Mouse (Mus musculus) monocyte, adult 5-6 weeks (primary cell): ENCODE data around the gene Zfp385b. TPM values are rescaled to one million over a fixed set of nuclear protein-coding genes. Genes with fewer than 3 reads are reported as not detected.

Source experiments
- ATAC-seq: fragments of 153-309, 156-312 bp; replicated peaks from 2 replicates; pipeline ENCODE4 v1.8.0; 2017; ENCODE audit warnings: mild to moderate bottlenecking; ENCODE audit not compliant: low TSS enrichment, insufficient number of reproducible peaks, severe bottlenecking, poor library complexity, low FRiP score
- total RNA-seq: library from RNA; stranded (forward); fragments of 200-1000, 200-491, 200-594 nt; gene quantifications from 3 replicates; pipeline ENCODE4 v1.2.3, GENCODE M21; 2017

Gene Zfp385b
- total RNA-seq, 1 experiment from 2014 or later: not detected

DNA sequence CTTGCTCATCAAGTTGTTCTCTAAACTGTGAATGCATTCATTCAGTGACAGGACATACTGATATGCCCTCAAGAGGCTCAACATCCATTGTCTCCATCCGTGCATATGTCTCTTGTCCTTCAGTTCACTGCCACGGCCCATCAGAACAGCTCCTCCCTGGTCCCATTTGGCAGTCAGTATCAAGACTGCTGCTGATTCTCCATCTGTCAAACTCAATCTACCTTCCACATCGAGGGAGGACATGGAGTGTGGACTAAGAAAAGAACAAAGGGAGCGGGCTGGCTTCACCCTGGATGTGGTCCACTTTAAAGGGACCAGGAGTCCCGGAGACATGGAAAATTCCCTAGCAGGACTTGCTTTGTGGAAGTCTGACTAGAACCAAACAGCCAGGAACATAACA, 22.2 kb downstream of the Zfp385b start:
- no peak for ATAC-seq

DNA sequence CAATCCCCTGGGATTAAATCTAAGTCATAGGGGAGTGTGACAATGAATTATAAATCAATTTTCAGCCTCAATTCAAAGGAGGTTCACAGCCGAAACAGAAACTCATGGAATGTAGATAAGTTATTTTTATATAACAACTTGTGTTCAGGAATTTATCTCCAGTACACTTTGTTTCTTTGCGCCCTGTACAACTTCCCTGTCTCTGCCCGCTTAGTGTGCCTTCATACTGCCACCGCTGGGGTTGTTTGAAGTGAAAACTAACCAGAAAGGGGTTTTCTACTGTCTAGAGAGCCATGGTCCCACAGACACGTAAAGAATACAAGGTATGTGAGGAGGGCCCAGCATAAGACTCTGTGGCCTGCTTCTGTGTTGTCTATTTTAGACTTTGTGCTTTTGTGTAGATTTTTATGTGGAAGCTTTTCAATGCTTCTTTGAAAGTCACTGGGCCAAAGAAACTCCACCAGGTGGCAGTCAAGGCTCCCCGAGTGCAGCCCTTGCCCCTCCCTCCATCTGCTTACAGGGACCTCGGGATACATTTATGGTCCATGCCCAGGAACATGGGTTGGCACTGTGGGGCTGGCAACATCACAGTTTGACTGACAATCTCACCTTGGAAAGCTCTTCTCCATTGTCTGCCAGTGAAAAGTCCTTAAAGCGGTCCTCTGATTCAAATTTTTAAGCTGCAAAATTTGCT, 23.4 kb downstream of the Zfp385b start:
- ATAC-seq: no peak

DNA sequence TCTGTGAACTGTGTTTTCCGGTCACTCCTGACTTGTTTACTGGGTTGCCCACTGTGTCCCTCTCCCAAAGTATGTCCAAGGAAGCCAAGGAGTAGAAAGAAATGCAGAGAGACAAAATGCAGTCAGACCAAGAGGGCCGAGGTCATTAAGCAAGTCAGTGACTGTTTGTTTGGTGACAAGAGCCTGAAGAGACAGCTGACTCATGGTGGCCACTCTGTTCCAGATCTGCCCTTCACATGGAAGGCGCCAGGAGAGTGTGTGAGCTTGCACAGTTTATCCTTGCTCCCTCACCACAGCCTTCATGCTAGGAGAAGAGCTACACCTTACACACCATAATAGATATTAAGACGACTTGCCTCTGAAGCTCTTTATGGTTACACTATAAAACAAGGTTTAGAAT, 28.6 kb downstream of the Zfp385b start:
- ATAC-seq: no peak

DNA sequence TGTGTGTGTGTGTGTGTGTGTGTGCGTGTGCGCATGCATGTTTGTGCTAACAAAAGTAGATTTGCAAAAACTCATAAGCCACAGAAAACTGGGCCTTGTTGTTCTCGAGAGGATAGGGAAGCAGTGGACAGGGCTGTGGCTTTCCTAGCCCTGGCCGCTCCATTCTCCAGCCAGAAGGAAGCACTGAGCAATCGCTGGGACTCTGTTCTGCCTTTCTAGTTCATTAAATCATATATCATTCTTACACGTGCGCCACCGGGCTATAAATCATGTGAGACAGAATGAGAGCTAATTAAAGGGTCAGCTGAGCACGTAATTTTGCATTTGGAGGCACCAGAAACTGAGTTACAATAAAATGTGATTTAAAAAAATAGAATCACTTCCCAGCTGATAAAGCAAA, 29.1 kb downstream of the Zfp385b start:
- no peak for ATAC-seq

DNA sequence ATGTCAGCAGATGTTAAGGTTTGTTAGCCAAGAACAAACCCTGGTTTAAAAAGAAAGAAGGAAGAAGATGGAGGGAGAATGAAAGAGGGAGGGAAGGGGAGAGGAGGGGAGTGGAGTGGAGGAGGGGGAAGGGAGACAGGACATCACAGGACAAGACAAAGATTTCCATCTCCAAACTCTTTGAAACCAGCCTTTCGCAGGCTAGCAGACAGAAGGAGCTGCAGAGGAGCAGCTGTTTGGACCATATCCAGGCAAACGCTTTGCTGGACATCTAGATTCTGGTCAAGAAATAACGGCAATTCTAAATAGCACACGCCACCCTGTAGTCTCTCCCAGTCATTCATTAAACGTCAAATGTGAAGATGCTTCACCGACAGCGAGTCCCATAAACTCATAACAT, 38.0 kb downstream of the Zfp385b start:
- no peak for ATAC-seq

DNA sequence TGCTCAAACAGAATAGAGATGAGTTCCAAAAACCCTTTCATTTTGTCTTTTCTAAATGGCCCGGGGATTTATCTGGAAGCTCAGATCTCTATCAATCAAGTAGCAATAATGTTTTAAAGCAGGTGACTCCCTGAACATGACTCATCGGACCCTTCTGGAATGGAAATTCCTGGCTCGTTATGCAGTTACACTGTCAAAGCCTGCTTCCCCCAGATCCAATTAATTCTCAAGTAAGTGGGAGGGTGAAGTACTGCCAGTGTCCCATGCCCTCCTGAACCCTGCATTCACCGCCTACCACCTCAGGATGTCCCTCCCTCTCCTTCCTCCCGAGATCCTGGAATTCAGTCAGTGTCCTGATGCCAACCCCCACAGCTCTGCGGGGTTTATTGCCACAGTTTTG, 41.7 kb downstream of the Zfp385b start:
- ATAC-seq: no peak

DNA sequence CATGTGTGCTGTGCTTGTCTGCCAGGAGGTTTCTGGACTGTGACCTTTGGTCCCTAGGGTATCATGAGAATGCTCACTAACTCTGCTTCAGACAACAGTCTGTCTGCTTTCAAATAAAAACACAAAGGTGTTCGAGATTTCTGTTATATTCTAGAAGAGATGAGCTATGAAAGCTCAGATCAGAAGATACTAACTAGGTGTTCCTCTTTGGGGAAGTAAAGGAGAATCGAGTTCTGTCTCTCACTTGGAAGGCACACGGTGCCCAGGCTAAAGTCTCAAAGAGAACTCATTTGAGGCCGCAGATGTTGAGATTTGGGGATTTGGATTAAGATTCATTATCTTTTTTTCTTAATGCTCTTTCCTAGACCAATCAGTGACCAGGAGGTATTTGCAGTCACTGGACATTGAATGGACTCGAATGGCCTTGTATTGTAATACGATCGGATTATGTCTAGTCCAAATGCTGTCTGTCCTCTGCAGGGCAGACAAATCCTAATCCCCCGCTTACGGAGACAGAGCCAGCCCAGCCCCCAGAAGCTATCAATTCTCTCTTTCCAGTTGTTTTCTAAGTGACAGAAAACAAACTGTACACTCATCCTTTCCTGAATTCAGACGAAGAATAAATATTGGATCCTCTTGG, 42.3 kb downstream of the Zfp385b start:
- ATAC-seq: no peak

DNA sequence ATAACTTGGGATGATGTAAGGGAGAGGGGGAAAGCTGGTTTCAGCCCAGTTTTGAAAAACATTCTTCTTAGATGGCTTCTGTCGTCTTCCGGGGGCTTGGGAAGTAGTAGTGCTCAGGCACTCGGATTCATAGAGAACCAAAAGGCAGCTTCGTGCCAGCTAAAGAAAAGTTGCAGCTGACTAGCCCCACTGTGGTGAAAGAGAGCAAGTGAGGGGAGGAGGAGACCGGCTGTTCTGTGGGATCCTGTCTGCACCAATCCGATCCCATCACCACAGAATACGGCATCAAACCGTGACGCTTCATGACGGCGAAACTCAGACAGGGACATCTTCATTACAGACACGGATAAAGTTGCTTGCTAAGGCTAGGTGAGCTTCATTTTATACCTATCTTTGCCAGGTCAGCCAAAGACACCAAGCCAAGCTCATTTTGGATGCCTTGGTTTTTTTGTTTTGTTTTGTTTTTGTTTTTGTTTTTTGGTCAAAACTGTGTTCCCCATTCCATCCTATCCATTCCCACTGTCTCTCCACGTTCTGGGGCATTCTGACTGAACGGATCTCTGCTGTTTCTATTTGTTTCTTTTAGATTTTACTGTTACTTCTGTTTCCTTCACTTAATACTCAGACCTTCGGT, 44.1 kb downstream of the Zfp385b start:
- ATAC-seq: no peak

DNA sequence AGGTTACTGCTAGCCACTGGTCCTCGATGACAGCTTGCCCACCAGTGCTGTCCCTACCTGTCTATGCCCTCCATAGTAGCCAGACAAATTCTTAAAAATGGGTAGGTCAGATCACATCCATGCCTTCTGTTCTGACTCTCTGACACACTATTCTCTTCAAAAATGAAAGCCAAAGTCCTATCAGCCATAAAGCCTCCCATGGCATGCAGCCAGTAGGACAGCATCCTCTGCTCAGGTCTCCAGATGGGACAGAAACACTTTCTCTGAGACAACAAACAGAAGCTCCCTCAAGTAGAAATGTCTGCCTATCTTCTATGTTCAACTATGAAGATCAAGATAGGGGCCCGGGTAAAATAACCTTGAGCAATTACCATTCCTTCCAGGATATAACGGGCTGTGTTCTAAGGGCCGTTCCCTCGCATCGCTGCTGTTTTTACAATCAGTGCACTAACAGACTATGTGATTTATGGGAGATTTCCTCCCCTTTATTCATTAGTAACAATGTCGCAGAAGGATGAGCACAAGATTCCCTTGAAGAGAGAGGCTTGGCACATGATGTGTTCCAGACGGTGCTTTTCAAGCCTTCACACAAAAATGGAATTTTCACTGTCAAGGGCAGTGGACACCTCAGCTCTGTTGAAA, 49.3 kb downstream of the Zfp385b start:
- ATAC-seq: no peak

DNA sequence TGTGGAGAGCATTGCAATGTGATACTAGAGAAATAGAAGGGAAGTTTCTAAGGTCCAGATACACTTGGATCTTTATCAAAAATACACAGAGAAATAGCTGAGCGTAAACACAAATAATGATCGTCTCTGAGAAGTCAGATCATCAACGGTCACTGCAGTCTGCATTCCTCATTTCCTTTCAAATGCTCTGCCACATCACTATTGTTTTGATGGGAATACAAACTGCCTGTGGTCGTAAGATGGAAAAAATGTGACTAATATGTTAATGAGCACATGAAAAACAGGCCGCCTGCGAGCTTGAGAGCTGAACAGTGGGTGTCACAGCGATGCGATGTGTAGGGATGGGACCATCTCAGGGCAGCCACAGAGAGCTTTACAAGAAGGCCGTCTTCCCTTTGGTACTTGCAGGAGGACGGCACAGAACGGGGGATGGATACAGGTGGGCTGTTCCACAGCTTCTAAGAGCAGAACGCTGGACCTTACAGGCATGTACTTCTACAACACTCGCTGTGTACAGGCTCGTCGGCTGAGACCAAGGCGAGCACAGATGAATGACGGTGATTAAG, 51.0 kb downstream of the Zfp385b start:
- ATAC-seq: no peak

DNA sequence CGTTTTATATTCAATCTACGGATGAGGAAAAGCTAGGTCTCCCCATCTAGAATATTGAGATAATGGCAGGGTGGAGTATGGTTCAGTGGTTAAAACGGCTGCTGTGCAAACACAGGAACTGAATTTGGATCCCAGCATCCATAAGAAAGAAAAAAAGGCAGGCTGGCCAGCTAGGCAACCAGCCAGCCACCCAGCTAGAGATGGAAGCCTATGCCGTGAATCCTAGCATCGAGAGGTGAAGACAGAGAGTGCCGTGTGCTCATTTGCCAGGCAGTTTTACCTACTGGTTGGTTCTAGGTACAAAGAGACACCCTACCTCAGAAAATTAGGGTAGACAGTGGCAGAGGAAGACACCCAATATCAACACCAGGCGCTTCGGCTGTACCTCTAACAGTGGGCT, 57.5 kb downstream of the Zfp385b start:
- no peak for ATAC-seq

DNA sequence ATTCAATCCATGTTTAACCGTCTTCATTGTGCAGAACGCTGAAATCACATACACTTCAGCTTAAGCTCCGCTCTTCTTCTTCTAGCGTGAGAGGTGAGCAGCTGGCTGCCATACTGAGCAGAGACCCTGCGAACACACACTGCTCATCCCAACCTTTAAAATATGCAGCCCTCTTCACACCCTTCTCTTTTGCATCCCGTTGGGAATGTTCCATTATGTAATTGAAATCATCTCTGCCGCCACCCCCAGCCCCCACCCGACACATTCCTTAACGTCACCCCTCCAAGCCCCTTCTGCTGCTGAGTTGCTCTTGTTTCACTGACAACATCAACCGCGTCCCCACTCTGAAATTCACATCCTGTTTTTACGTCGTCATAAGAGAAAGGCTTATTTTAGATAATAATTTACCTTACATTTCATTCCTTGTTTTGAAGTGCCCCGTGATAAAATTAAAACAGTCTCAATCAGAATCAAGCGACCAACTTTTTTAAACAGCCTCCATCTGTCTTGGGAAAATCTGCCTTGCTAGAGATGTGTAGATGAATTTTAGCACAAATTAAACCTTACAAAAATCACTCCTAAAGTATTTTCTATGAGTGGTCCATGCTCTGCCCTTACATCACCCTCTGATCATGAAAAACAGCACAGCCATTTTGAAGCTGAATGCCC, 60.9 kb downstream of the Zfp385b start:
- ATAC-seq: no peak

DNA sequence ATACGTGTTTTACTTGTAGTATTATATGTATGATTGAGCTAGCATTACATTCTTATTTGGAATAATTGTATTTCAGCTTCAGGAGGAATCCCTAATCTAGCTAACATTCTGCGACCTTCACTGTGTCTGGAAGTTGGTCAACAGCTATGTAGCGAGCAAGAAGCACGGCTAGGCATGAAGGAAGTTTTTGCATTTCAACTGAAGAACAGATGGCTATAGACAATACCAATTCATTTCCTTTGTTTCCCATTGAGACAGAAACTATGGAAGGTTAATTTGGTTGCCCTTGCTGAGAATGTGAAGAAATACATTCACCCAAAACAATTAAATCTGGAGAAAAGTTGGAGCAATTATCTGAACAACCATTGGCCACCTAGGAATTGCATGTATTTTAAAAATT, 66.9 kb downstream of the Zfp385b start:
- ATAC-seq: no peak

DNA sequence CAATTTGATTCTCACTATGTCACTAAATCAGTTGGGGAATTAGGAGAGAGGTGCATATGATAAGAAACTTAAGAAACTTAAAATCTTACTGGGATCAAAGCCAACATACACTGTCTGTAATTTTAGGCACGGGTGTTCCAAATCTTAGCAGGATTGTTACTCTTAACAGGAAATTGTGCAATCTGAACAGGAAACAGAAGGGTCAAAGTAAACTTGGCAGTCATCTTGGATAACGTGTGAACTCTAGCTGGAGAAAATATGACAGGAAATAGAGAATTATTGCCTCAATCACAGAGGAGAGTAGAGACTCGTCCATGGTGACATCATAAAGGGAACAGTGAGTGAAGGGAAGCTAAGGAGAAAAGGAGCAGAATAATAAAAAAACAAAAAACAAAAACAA, 69.8 kb downstream of the Zfp385b start:
- no peak for ATAC-seq

DNA sequence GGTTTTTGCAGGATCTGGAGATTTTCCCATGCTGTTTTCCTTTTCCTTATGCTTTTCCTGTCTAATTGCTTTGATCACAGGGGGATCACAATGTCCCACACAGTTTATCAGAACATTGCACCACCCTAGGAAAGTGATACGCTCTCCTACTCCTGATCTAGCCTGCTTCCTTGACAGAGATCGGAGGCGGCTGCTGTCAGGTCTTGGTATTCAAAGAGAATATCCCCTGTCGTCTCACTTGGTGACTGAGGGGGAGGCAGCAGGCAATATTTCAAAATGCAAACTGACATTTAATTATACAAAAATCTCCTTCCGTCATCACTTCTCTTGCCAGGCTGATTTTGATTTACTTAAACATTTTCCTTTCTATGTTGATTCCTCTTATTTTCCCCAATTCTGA, 73.0 kb downstream of the Zfp385b start:
- no peak for ATAC-seq

DNA sequence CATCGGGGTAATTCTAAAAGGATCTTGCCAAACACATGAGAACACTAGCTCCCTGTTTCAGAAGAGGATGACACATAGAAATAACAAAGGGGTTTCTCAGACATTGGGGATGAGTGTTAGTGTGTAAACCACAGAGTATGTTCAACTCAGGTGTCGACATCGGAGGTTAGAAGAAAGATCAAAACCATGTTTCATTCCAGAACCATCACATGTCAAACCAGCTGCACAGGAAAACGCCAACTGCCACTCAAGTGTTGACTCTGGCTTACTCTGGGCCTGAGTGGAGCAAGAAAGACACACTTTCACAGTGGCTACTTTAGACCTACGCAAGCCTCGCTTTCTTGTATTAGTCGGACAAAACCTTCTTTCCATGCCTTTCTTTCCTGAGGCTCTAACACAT, 74.2 kb downstream of the Zfp385b start:
- no peak for ATAC-seq

DNA sequence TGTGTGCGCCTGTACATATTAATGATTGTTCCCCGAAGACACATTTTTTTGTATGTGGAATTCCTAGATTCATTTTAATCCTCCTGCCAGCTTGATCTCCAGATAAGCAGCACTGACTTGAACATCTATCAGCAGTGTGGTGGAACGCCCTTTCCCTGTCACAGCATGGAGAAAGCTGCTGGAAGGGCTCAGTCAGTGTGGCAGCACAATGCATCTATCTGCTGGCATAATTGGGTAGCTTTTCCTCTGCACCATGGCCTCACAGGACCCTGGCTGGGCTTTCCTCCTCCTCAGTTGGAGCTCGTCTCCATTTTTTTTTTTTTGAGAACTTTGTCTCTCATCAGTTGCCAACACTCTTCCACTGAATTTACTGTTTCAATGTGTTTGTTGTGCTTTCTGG, 77.1 kb downstream of the Zfp385b start:
- ATAC-seq: no peak

DNA sequence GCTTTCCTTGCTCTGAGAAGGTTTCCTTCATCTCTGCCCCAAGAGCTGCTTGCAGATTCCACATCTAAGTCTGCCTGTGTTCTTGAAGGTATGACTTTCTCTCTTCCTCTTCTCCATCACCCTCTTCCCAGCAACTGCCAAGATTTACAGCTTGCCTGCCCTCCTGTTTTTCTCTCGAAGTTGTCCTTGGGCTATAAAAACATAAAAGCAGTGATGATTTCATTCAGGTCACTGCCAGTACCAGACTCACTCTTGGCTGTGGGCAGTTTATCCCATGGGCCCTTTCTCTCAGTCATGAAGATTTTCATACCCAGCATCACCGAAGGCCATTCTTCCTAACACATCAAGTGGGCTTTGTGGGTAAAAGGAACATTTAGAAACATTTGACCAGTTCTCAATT, 89.2 kb downstream of the Zfp385b start:
- ATAC-seq: no peak

DNA sequence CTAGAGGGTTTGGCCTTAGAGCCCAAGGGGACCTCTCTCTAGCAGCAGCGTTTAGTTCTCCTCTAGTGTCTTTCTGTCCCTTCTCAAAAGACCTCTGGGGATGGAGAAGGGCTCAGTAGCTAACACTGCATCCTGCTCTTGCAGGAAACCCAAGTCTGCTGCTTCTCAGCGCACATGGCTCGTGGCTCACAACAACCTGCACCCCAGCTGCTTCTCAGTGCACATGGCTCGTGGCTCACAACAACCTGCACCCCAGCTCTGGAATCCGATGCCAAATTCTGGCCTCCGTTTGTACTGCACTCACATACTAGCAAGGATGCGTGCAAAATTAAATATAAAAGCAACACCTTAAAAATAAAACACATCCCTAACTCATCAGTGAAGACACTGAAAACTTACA, 92.6 kb downstream of the Zfp385b start:
- ATAC-seq: no peak
